Mouse (Mus musculus) gastrocnemius, adult 8-10 months (tissue): ENCODE results near the gene Gm10153. TPM values are rescaled to one million over a fixed set of nuclear protein-coding genes. Genes with fewer than 3 reads are reported as not detected.
"Not testable (repeated sequence)": the region's sequence is repeated elsewhere in the genome, so short reads cannot be mapped to it uniquely, and the experiment has no call there.

Source experiments
- DNase-seq, 2 experiments: peaks; one replicate each; pipeline ENCODE4 v3.0.0; 2022; ENCODE audit warnings: low spot score in 2 of 2
- total RNA-seq, 4 experiments: library from RNA; stranded (reverse); gene quantifications; 2 replicates each; pipeline ENCODE4 v1.2.4; 2022

Gene Gm10153
- total RNA-seq, 4 experiments from 2014 or later = not detected

DNA sequence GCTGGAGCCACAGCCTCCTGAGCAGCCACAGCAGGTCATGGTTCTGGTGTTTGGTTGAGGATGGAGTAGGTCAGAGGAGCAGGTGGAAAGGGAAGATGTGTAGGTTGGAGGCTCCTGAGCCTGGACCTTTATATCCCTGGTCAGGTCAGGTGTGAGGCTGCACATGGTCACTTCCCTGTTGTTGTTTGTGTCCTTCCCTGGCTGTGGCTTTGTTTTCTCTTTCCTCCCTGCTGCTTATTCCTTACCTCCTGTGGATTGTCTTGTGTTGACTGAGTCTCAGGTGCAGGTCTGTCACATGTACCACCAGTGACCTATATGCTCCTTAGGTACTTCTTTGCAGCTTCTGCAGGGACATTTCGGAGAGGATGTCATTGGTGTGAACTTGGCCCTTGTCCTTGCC, 45.7 kb downstream of the Gm10153 start, which contains the start of gene Gm45337:
TSS of gene Gm45337 (minus strand) at position 101 of the 400 bp plus-strand sequence.
- DNase-seq = no peak

DNA sequence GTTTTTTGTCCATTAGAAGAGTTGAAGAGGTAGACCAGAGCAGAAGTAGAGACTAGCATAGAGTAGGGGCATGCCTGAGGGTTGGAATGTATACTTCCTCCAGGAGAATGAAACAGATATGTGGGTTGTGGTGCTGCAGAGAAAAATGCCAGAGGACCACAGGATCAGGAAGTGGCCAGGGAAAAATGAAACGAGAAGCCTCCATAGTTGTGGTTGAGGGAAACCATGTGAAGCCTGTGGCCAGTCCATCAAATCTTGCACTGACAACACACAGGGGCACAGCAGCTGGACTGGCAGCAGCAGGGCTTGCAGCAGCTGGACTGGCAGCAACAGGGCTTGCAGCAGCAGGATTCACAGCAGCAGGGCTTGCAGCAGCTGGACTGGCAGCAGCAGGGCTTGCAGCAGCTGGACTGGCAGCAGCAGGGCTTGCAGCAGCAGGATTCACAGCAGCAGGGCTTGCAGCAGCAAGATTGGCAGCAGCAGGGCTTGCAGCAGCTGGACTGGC, 46.6 kb downstream of the Gm10153 start:
- not testable (repeated sequence) for DNase-seq

DNA sequence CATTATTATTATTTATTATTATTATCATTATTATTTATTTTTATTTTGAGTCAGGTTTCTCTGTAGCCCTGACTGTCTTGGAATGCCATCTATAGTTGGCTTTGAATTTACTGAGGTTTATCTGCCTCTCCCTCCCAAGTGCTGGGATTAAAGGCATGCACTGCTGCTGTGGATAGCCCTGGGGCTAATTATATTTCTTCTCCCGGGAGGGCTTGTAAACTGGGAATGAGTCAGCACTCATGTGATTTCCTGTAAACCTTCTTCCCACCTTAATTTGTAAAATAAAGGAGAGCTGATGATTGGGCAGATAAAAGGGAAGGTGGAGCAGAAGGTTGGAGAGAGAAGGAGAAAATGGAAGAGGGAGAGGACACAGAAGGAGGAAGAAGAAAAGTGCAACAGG, 49.5 kb downstream of the Gm10153 start:
- DNase-seq = no peak

Other genes starting within 250 kb of the Gm10153 start
- gene Brsk2, start 240.6 kb downstream of the Gm10153 start, total RNA-seq = under 1 TPM in 1 of 4 experiments, not detected in 3; 0.10 TPM
- gene Mob2, start 129.3 kb downstream of the Gm10153 start, total RNA-seq = 10 to 100 TPM; 53.3 to 58.5 (median 55.9) TPM
- gene Dusp8, start 94.5 kb downstream of the Gm10153 start, total RNA-seq = 10 to 100 TPM; 20.5 to 33.4 (median 27.6) TPM
- not detected for gene Gm45618, start 69.7 kb downstream of the Gm10153 start, total RNA-seq
- not detected for gene Gm39115, start 54.4 kb downstream of the Gm10153 start, total RNA-seq
- not detected for gene Gm45337, start 45.8 kb downstream of the Gm10153 start, total RNA-seq
- gene Gm29735, start 33.3 kb downstream of the Gm10153 start, total RNA-seq = not detected
- gene Gm4553, start 24.6 kb downstream of the Gm10153 start, total RNA-seq = not detected
- gene Krtap5-2, start 14.4 kb downstream of the Gm10153 start, total RNA-seq = not detected
- not detected for gene Krtap5-3, start 11.0 kb upstream of the Gm10153 start, total RNA-seq
- gene Gm7579, start 21.5 kb upstream of the Gm10153 start, total RNA-seq = not detected
- not detected for gene Krtap5-5, start 39.6 kb upstream of the Gm10153 start, total RNA-seq
- not detected for gene Gm40460, start 50.7 kb upstream of the Gm10153 start, total RNA-seq
- not detected for gene Gm2431, start 68.0 kb upstream of the Gm10153 start, total RNA-seq
- not detected for gene Gm4559, start 84.0 kb upstream of the Gm10153 start, total RNA-seq
- gene Krtap5-1, start 106.7 kb upstream of the Gm10153 start, total RNA-seq = not detected
- gene Krtap5-4, start 113.2 kb upstream of the Gm10153 start, total RNA-seq = not detected
- 1 to 10 TPM; 1.6 to 2.4 (median 2.1) TPM for gene Ifitm10, start 183.4 kb upstream of the Gm10153 start, total RNA-seq
- 1 to 10 TPM; 1.7 to 8.5 (median 4.8) TPM for gene Gm49369, start 192.3 kb upstream of the Gm10153 start, total RNA-seq
- 100 to 1,000 TPM; 443 to 485 (median 471) TPM for gene Ctsd, start 197.6 kb upstream of the Gm10153 start, total RNA-seq
- gene Syt8, start 244.5 kb upstream of the Gm10153 start, total RNA-seq = not detected